Mouse (Mus musculus) T-helper 17 cell (primary cell): ENCODE data around the gene Phldb3.

Experiments
- in situ Hi-C, 2 experiments: fragments of 300-600 bp; cut with MboI, MseI; formaldehyde crosslinking; loops; 1 replicate in 1 of 2; 2 replicates in 1 of 2; pipeline ENCODE4 v1.15.1; 2025; ENCODE audit warnings: high pct_unique_total_duplicates in 2 of 2

Gene Phldb3

DNA sequence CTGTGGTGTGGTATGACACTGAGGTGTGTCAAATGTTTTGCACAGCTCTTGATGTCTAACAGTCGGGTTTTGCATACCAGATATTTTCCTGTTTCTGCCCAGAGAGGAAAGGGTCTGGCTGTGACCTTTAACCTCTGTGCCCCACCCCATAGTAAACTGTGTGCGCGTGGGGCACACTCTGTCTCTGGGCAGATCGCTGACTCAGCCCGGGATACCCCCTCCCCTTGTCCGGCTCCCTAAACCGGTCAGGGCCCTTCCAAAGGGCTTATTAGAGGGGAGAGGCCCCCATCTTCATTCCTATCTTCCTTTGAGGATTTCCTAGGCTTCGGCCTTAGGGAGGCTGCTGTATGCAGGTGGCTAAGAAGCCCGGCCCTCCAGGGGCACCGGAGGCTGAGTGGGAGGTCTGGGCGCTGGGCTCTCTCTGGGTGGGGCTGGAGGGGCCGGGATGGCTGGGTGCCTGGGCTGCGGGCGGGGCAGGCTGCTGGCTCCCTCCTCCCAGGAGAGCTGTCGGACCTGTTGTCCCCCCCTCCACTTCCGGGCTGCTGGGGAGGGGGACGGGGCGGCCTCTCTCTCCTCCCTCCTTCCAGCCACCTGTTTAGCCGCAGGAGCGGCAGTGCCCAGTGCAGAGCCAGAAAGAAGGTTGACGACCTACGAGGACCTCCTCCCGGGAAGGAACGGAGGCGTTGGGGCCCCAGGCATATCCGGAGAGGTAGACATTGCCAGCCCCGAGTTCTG, at the start of gene Phldb3:
Phldb3 (plus strand) TSS at position 620 of the 735 bp plus-strand sequence.
- in situ Hi-C loops: loop anchor here (5.0 kb wide), 1 partner anchor 47 kb away; no protein-coding TSS in a partner anchor

DNA sequence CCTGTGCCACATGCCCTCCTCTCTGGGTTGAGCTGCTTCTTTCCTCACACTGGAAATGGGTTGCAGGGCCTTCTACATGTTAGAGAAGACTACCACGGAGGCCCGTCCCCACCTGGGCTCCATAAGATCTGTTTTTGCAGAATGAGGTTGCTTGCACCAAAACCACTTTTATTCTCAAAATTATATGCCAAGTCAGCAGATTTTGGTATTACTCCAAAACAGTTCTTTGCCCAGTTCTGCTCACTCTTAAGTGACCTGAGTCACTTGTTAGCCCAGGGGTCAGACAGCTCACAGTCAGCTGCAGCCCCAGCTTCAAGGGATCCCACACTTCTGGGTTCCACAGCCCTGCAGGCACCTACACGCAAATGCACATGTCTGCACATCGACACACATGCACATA, 49.1 kb upstream of the Phldb3 start:
- in situ Hi-C loops: no loop called here

DNA sequence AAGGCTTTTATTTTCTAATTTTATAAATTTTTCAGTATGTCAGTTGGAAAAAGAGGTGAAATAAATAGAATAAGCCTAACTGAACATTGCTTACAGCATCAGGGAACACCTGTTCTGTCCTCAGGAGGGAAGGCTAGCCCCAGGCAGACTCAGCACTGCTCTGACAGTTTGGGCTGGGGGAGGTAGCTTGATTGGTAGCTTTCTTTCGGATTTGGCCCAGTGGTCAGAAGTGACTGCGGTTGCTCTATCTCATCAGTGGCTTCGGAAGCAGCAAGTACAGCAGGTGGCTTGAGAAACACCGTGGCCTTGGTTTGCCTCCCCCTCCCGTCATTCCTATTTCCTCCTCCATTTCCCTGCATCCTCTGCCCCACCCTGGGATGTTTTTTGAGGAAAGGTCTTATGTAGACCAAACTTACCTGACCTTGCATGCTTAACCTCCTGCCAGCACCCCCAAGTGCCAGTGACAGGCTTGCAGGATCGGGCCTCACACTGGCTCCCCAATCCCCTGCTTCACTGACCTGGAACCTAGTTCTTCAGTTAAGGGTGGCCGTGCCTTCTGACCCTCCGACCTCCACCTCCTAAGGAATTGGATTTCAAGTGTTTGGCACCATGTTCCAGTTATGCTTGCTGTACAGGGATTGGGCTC, 47.2 kb upstream of the Phldb3 start:
- in situ Hi-C loops: no loop called here

DNA sequence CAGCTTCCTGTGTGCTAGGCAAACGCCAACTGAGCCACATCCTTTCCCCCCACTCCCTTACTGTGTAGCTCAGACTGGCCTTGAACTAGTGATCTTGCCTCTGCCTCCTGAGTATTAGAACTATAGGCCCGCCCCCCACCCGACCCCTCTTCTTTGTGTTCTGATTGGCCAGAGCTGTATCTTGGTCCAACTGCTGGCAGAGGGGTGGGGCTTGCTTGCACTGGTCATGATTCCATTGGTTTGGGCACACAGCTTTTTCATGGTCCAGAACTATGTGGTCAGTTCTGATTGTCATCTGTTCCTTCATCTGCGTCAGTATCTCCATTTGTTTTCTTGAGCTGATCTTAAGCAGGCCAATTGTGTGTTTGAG, 46.7 kb upstream of the Phldb3 start:
- in situ Hi-C loops: no loop called here

DNA sequence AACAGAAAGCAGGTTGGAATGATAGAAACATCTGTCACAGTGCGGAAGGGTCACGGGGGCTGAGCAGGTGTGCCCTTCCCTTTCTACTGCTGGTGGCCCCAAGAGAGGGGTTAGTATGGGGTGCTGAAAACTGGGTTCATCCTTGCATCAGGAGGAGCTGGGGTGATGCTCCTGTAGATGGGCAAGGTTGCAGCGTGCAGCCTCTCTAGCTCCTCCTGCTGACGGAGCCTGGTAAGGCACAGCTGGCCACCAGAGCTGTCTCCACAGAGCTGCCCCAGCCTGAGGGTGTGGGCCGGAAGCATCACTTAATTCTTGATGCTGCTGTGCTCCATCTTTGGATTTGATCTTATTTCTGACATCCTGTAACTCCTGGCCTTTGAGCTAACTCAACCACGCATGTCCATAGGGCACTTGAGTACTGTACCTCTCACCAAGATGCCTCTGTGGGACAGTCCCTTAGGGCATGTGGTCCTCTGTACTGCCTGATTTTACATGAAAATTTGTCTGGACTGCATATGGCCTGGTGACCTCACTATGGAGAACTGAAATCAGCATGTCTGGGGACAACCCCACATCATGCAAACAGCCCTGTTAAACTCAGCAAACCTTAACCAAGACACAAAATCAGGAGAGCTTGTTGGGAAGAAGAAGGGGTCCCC, 45.8 kb upstream of the Phldb3 start:
- in situ Hi-C loops: no loop called here

DNA sequence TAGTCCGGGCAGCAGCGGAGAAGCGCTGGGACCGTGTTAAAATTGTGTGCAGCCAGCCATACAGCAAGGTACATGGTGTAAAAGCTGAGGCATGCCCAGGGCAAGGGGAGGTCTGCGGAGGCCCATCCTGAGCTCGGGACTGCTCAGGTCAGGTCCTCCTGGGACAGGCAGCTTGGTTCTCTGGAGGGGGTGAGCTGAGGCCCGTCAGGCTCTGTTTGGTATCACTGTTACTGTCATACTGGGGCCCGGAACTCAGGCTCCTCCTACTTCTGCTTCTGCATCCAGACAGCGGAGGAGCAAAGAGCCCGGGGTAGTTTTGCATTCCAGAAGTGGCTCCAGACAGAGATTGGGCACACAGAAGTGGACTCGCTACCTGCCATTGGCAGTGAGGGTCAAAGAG, 44.9 kb upstream of the Phldb3 start:
- in situ Hi-C loops: no loop called here

DNA sequence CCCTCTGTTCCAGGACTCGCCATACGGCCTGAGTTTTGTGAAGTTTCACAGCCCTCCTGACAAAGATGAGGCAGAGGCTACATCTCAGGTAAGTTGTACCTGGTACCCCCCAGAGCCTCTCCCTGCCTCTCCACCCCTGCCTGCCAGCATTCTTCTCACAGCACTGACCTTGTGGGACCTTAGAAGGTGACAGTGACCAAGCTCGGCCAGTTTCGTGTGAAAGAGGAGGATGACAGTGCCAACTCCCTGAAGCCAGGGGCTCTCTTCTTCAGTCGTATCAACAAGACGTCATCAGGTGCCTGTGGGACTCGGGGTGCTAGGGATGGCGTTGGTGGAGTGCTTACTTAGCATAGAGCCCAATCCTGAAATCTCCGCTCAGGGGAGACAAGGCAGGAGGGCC, 44.4 kb upstream of the Phldb3 start:
- in situ Hi-C loops: no loop called here

DNA sequence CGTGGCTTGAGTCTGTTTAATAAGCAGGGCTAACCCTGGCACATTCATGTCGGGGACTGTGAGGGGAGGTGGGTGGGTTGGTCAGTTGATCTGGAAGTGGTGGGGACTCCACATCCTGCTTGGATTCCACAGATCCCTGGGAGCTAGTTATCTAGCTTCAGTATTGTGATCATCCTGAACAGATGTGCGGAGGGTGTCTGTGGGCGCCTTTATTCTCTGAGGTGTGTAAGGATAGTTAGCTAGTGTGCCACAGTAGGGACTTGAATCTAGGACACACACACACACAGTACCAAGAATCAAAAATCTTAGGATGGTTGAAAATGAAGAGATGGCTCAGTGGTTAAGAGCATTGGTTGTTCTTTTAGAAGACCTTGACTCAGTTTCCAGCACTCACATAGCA, 42.1 kb upstream of the Phldb3 start:
- in situ Hi-C loops: no loop called here

DNA sequence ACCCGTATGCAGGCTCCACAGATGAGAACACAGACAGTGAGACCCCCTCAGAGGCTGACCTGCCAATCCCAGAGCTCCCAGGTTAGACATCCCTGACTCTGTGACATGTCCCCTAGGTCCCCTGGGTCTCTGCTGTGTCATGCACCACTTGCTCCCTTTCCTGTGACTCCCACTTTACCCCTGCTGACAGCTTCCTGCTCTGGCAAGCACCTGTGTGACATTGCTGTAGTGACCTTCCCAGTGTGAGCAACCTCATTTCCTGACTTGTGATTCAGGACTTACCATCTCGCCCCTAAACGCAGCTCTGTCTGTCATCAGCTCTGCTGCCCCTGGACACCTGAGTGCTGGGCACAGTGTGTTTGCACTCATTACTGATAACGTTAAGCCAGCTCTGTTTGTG, 39.5 kb upstream of the Phldb3 start:
- in situ Hi-C loops: no loop called here

DNA sequence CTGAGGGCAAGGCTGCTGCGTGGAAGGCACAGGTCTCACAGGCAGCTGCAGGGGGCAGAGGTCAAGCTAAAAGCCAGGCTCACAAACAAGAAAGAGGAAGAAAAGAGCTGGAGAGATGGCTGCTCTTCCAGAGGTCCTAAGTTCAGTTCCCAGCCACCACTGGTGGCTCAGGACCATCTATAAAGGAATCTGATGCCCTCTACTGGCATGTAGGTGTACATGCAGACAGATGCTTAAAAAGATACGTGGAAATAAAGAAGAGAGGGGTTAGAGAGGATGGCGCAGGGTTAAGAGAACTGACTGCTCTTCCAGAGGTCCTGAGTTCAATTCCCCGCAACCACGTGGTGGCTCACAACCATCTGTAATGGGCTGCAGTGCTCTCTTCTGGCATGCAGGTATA, 38.1 kb upstream of the Phldb3 start:
- in situ Hi-C loops: no loop called here

DNA sequence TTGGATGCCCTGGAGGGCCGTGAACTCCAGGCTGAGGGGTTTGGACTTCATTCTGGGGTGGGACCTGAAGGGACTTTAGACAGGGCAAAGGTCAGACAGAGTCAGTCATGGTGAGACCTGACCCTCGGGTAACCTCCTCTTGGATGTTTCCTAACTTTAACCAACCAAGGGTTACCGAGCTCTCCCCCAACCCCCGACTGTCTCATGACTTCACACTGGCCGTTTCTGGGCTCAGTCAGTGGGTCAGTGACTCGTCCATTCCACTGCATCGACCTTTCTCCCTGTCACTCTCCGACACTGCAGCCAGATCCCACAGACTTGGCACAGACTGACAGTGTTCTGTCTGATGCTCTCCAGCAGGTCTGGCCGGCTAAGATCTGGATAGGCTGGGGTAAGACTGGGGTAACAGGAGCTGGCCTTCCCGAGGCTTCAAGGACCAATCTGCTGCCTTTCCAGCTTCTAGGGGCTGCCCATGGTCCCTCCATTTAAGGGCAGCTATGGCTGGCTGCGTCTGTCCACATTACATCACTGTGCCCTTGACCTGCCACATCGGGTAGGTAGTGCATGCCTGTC, 36.3 kb upstream of the Phldb3 start:
- in situ Hi-C loops: no loop called here

DNA sequence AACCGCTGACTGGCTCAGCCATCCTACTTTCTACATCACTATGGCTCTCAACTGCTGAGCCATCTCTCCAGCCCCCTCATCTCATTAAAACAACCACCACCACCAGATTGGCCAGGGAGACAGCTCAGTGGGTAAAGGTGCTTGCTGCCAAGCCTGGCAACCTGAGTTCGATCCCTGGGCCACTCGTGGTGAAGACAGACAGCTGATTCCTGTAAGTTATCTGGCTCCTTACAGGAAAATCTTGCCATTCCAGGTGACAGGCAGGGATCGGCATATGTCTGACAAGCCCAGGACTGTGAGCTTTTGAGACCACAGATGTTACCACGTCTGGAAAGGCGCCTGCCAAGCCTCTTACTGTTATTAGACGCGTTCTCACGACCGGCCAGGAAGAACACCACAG, 32.8 kb upstream of the Phldb3 start:
- in situ Hi-C loops: no loop called here

DNA sequence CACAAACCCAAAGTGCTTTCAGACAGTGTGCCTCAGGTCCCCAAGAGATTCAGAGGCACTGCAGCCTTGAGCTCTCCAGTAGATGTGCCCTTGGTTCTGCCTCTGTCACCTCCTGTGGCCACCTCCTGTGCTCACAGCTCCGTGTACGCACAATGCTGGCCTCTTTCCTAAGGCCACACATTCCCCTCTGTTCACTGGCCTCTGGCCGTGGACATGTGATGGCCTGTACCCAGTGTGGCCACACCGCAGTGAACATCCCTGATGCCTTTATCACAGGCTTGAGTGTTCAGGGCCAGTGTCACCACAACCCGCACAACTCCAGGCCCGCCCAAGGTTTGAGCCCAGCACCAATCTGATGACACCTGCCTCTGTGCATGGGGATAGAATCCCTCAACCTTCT, 25.7 kb upstream of the Phldb3 start:
- in situ Hi-C loops: no loop called here

DNA sequence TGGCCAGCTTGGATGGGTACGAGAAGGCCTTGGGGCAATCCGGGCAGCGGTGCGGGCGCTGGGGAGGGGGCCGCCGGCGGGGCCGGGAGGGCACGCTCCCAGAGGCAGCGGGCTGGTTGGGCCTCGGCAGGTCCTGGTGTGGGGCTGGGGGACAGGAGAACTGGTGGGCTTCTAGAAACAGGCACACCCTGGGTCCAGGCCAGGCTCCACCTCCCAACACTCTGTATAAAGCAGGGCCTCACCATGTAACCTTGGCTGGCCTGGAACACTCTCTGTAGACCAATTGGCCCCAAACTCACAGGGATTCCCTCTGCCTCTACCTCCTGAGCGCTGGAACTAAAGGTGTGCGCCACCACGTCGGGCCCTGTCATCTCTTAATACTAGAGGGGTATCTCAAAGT, 24.6 kb upstream of the Phldb3 start:
- in situ Hi-C loops: no loop called here

DNA sequence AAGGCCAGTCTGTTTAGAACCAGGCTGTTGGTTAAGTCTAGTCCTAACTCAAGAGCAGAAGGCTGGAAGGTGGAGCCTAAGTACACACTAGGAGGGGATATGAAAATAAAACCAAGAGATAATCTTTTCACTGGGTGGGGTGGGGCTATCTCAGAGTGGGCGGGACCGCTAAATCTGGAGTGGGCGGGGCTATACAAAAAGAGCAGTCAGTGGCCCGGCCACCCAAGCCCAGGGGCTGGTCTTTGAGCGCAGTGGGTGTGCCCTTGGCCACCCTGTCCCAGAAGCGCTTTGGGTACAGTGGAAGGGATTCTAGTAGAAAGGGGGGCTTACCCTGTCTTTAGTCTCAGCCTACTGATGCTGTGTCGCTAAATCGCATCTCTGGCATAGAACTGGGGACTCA, 23.7 kb upstream of the Phldb3 start:
- in situ Hi-C loops: no loop called here

DNA sequence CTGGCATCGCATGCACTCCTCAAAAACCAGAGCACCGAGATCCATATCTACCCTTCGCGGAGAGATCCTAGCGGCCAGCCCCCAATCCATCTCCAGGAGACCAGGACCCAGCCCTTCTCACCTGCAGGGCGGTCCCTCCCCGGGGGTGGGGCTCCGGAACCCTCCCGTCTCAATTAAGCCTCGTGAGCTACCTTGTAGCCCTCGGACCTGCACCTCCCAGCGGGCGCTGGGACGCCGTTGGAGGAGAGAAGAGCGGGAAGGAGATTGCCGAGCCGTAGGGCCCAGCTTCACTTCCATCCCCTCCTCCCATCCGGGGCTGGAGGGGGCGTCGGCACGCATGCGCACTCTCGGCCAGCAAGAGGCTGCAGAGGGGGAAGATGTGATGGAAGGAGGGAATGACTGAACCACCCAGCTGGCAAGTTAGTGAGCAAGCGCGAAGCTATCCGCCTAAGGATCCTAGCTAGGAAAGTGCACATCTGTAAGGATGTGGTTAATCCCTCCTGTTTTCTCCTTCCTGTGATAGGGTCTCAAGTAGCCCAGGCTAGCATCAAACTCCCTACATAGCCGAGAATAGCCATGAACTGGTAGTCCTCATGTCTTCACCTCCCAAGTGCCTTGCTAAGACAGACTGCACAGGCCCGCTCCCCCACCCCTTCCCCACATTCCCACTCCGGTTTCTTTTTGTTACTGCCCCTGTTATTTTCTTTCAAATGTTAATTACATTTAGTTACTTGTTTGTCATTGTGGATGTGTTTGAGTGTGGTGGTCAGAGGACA, 23.0 kb upstream of the Phldb3 start, which contains the start of the genes Ethe1 and Zfp575:
Ethe1 (plus strand) TSS at position 214 of the 776 bp plus-strand sequence.
Zfp575 (minus strand) TSS at position 312 of the 776 bp plus-strand sequence.
- in situ Hi-C loops: no loop called here

DNA sequence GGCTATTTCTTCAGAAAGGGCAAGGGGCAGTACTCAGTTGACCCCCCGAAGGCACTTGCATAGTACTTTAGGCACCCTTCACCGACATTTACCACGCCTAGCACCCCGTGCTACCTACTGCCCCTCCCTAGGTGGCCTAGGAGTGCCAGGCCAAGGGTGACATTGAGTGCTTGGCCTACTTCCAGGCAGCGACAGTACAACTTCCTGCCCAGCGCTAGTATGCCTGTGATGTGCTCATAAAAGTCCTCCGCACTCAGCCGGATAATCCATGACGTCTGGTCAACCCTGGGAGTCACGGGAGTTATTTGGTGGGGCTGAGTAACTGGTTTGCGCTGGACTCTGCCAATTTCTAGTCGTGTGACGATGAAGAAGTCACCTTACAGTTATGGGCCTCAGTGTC, 22.2 kb upstream of the Phldb3 start:
- in situ Hi-C loops: no loop called here

DNA sequence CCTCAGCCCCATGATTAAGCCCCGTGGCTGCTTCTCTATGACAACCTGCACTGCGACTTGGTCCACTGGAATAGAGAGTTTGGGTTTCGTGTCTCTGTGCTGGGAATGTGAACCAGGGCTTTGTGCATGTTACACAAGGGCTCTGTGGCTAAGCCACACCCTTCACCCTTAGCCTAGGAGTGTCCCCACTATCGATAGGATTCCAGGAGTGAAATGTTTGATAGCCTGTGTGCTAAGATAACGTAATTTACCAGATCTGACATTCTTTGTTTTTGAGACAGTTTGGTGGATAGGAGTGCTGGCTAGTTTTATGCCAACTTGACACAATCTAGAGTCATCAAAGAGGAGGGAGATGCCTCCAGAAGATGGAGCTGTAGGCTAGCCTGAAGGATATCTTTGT, 18.8 kb upstream of the Phldb3 start:
- in situ Hi-C loops: no loop called here

DNA sequence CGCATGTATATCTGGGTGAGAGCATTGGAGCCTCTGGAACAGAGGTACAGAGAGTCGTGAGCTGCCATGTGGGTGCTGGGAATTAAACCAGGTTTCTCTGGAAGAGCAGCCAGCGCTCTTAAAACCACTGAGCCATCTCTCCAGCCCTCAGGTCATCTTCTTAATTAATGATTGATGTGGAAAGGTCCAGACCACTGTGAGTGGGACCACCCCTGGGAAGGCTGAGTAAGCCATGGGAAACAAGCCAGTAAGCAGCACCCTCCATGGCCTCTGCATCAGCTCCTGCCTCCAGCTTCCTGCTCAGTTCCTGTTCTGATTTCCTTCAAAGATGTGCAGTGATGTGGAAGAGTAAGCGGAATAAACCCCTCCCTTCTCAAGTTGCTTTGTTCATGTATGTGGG, 18.4 kb upstream of the Phldb3 start:
- in situ Hi-C loops: no loop called here

DNA sequence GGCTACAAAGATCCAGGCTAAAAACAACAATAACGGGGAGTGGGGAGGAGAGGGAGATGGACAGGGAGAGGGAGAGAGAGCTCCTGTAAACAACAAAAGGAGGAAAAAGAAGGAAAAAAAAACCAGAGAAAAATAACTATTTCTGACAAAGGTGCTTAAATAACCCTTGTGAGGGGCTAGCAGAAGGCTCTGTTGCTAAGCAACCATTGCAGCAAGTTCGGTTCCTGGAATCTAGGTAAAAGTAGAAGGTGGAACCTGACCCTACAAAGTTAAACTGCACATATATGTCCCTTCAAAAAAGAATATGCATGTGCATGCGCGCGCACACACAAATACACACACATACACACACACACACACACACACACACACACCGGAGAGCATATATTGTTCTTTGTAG, 17.8 kb upstream of the Phldb3 start:
- in situ Hi-C loops: no loop called here

DNA sequence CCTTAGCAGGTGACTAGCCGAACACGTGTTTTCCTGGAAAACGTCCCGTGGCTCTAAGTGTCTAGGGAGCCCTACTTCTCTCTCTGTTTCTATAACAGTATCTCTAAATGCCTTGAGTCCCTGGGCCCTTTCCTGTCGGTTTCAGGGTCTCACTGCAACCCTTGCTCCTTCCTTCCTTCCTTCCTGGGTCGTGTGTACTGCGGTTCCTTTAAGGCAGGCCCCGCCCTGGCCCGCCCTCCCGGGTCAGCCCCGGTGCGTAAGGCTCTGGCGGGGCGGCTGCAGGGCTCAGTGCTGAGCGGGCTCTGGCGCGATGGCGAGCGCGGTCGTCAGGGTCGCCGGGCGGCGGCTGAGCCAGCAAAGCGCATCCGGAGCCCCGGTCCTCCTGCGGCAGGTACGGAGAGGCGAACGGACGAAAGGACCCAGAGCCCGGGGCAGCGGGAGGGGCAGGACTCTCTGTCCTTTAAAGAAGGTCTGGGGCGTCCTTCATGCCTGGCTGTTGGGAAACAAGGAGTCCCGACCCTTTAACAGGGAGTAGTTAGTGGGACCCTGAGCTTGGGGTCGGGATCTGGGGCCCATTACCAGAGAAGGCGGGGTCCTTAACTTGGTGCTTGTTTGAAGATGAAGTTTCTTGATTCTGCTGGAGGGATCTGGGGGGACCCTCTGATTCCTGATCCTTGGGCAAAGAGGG, 16.8 kb upstream of the Phldb3 start:
- in situ Hi-C loops: no loop called here
